Mouse (Mus musculus): ENCODE measurements around the gene Gm8206.
"Not testable (repeated sequence)": the region's sequence is repeated elsewhere in the genome, so short reads cannot be mapped to it uniquely, and the experiment has no call there.

Gene Gm8206

GRCm38 (mm10) chr14:6093842-6094241 lies at the start of gene Gm8206:
Gene Gm8206 (minus strand): TSS chr14:6093942.
- in situ Hi-C loops (cut with MboI, MseI): not testable (repeated sequence)

GRCm38 (mm10) chr14:6125707-6126106 lies 32.0 kb upstream of the Gm8206 start, which contains the start of gene Gm3476:
Gene Gm3476 (minus strand): TSS chr14:6125807.
- in situ Hi-C loops (cut with MboI, MseI): loop anchor here (25.0 kb wide), 2 partner anchors 1212 to 1612 kb away; partner anchors contain the start of gene Gm5797 (in 1 of the 2)

- in situ Hi-C loops (cut with MboI, MseI): loop anchor here (25.0 kb wide), 2 partner anchors 329 to 1379 kb away; partner anchors contain the start of genes Gm3594 (in 1 of the 2) and Gm3752 (in 1 of the 2)
Observed at GRCm38 (mm10) chr14:6108272-6108925, 14.7 kb upstream of the Gm8206 start, which contains the start of gene Gm3468. Gene Gm3468 (minus strand): TSS chr14:6108665.

GRCm38 (mm10) chr14:6107500-6107899 lies 13.8 kb upstream of the Gm8206 start:
- in situ Hi-C loops (cut with MboI, MseI): loop anchor here (25.0 kb wide), 2 partner anchors 330 to 1380 kb away; partner anchors contain the start of genes Gm3594 (in 1 of the 2) and Gm3752 (in 1 of the 2)

GRCm38 (mm10) chr14:6058167-6058566 lies 35.6 kb downstream of the Gm8206 start, which contains the start of gene Gm6337:
Gene Gm6337 (minus strand): TSS chr14:6058267.
- in situ Hi-C loops (cut with MboI, MseI): loop anchor here in 1 of 2 experiments (5.0 to 10.0 kb wide), 3 partner anchors 1207 to 1976 kb away; partner anchors contain the start of genes Gm3115, Gm3159 and Gm3727

GRCm38 (mm10) chr14:5987136-5987535 lies 106.6 kb downstream of the Gm8206 start:
- in situ Hi-C loops (cut with MboI, MseI): loop anchor here in 1 of 2 experiments (10.0 kb wide), 1 partner anchor 1742 kb away; the partner anchor contains the start of gene Gm3138

- in situ Hi-C loops (cut with MboI, MseI): loop anchor here in 1 of 2 experiments (10.0 kb wide), 1 partner anchor 1526 kb away; no protein-coding TSS in a partner anchor
Observed at GRCm38 (mm10) chr14:5979037-5979436, 114.7 kb downstream of the Gm8206 start, which contains the start of gene Gm3453. Gene Gm3453 (minus strand): TSS chr14:5979137.
